Mouse (Mus musculus) stomach, embryonic 15.5 days (tissue): ENCODE measurements around the gene Chd4. TPM values are rescaled to one million over a fixed set of nuclear protein-coding genes. Genes with fewer than 3 reads are reported as not detected.
"Not testable (repeated sequence)": the region's sequence is repeated elsewhere in the genome, so short reads cannot be mapped to it uniquely, and the experiment has no call there.

Experiments used
- ATAC-seq: fragments of 200-750 bp; cut with Nextera tagmentation; 2 replicates; pipeline ENCODE4 v1.8.0; 2017; ENCODE audit warnings: low read depth, moderate number of reproducible peaks, moderate TSS enrichment; ENCODE audit not compliant: insufficient read depth, low FRiP score
- H3K27ac ChIP-seq: fragments of 300-500 bp; sonication (generic); 2 replicates; pipeline ENCODE4 v1.5.1; 2015; ENCODE audit warnings: mild to moderate bottlenecking, inconsistent platforms
- H3K27me3 ChIP-seq: fragments of 300-500 bp; sonication (generic); replicated peaks from 2 replicates; pipeline ENCODE4 v1.6.1; 2015; ENCODE audit warnings: inconsistent platforms
- H3K36me3 ChIP-seq: fragments of 300-500 bp; sonication (generic); 2 replicates; pipeline ENCODE4 v1.6.1; 2015; ENCODE audit warnings: inconsistent platforms
- H3K4me1 ChIP-seq: fragments of 300-500 bp; sonication (generic); 2 replicates; pipeline ENCODE4 v1.6.1; 2015; ENCODE audit warnings: inconsistent platforms
- H3K4me2 ChIP-seq: fragments of 300-500 bp; sonication (generic); 2 replicates; pipeline ENCODE4 v1.6.1; 2015; ENCODE audit warnings: mild to moderate bottlenecking, inconsistent platforms
- H3K4me3 ChIP-seq: fragments of 300-500 bp; sonication (generic); replicated peaks from 2 replicates; pipeline ENCODE4 v1.5.1; 2015; ENCODE audit warnings: inconsistent platforms
- H3K9ac ChIP-seq: fragments of 300-500 bp; sonication (generic); 2 replicates; pipeline ENCODE4 v1.6.1; 2015; ENCODE audit warnings: inconsistent platforms
- H3K9me3 ChIP-seq: fragments of 300-500 bp; sonication (generic); 2 replicates; pipeline ENCODE4 v1.6.1; 2016; ENCODE audit warnings: inconsistent platforms
- WGBS: fragments of 180-500 bp; shearing (Covaris S2); methylation state at CpG from one replicate; pipeline ENCODE4 v1.1.7; 2015; 5-methylcytosine and 5-hydroxymethylcytosine counted together
- polyA plus RNA-seq: library from polyadenylated mRNA; unstranded; fragments of >200 nt; fragmentation: Nextera tagmentation; extraction: Ambion mirVana; gene quantifications from 2 replicates; pipeline ENCODE4 v1.2.1, GENCODE M21; 2015

The Chd4 gene
- 58.6 and 62.3 TPM in 2 replicates for polyA plus RNA-seq

DNA sequence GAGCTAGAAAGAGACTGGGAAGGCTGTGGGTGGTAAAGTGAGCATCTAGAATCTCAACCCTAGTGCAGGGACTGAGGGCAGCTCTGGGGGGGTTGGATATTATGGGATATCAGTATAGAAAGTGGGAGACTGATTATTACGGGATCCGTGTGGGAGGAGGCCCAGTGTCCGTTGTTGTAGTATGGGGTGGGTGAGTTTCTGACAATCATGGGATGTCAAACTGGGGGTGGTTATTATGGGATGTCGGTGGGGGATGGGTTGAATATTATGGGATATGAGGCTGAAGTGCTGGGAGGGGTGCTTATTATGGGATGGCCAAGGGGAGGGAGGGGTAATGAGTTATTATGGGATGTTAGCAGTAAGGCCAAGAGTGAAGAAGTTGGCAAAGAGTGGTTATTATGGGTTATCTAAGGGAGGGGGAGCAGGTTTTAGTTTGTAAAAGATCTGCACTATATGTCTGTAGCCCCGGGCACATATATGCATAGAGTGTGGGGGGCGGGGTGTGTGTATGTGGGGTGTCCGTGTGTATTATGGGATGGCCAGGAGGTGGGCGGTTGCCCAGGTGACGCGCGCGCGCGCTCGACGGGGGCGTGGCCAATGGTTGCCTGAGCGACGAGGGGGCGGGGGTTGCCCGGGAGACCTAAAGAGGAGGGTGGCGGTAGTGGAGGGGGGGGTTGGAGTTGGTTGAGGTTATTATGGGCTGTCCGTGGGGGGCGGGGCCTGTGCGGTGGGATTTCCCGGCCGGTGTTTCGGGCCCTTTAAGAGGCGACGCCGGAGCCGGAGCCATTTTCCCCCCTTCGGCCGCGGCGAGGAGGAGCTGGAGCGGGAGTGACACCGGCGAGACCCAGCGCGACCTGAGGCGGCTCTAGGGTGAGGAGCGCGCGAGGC, at the start of gene Chd4:
Gene Chd4, plus strand, starts transcription at position 591 of the 888 bp plus-strand sequence.
- H3K9me3 ChIP-seq, result no peaks in the 10 kb centered on the region
- WGBS, result 1% methylated on average over 45 of the region's 45 CpGs
- H3K4me1 ChIP-seq, result peaks cover 37% of the 10 kb centered on the region
- no peaks in the 10 kb centered on the region for H3K27me3 ChIP-seq
- H3K9ac ChIP-seq, result peak within 1 kb of the TSS; percentile 87
- ATAC-seq, result peak; percentile 78
- H3K27ac ChIP-seq, result peak within 1 kb of the TSS; percentile 92
- H3K36me3 ChIP-seq, result peaks cover 8% of the 10 kb centered on the region
- peak within 1 kb of the TSS; percentile 82 for H3K4me3 ChIP-seq
- H3K4me2 ChIP-seq, result peak within 1 kb of the TSS; percentile 80

- no peak overlapping the region for H3K27ac ChIP-seq
- H3K27me3 ChIP-seq, result no peaks in the 10 kb centered on the region
- 0 out of 2 replicates have a peak, but pooled peaks have one; percentile 19 for ATAC-seq
- no peaks in the 10 kb centered on the region for H3K4me1 ChIP-seq
- H3K9me3 ChIP-seq, result no peaks in the 10 kb centered on the region
- WGBS, result 28% methylated on average over 5 of the region's 5 CpGs
- H3K36me3 ChIP-seq, result peaks cover 43% of the 10 kb centered on the region
- H3K9ac ChIP-seq, result no peak overlapping the region
- H3K4me3 ChIP-seq, result no peak overlapping the region
- no peak overlapping the region for H3K4me2 ChIP-seq
Measured at GRCm38 (mm10) chr6:125046691-125047090, 49.1 kb upstream of the Chd4 start.

DNA sequence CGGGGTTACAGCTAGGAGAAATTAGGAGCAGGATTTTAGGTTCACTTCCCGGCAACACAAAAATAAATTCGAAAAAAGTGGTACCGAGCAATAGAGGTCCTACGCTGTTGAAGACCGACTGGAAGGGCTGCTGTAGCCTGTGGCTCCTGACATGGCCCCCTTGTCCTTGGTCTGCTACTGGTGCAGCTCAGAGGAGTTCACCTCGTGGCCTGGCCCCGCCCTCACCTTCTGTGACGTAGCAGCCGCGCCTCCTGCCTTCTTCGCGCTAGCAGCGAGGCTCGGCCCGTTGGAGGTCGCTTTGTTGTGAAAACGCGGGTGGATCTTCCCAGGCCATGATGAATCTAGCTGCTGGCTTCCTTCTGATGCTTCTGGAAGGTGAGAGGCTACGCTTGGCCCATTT, 46.1 kb upstream of the Chd4 start, which contains the start of gene Acrbp:
Gene Acrbp, plus strand, starts transcription at position 12 of the 400 bp plus-strand sequence.
- H3K4me1 ChIP-seq, result no peaks in the 10 kb centered on the region
- no peak within 1 kb of the TSS for H3K4me3 ChIP-seq
- no peak within 1 kb of the TSS for H3K4me2 ChIP-seq
- no peaks in the 10 kb centered on the region for H3K9me3 ChIP-seq
- H3K27ac ChIP-seq, result no peak within 1 kb of the TSS
- no peaks in the 10 kb centered on the region for H3K27me3 ChIP-seq
- 36% methylated on average over 20 of the region's 20 CpGs for WGBS
- no peak for ATAC-seq
- peaks cover 45% of the 10 kb centered on the region for H3K36me3 ChIP-seq
- no peak within 1 kb of the TSS for H3K9ac ChIP-seq

DNA sequence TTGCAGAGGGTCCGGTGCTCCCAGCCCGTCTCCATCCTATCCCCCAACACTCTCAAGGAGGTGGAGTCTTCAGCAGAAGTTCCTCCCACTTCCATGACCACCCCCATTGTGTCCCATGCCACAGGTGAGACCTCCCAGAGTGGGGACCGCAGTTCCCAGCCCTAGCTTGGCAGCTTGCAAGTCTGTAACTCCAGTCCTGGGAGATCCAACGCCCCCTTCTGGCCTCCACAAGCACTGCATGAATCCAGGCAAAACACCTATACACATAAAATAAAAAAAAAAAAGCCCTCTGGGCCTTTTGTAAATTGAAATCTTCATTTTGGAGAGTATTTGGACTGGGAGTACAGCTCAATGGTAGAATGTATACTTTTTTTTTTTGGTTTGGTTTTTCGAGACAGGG, 44.5 kb upstream of the Chd4 start:
- ATAC-seq, result no peak
- Histone ChIP-seq H3K9me3 (no peaks in the 10 kb centered on the region), H3K4me2 (no peak overlapping the region), H3K27me3 (no peaks in the 10 kb centered on the region), H3K4me3 (no peak overlapping the region), H3K4me1 (no peaks in the 10 kb centered on the region), H3K27ac (no peak overlapping the region), H3K36me3 (peaks cover 47% of the 10 kb centered on the region), H3K9ac (no peak overlapping the region)
- WGBS, result 63% methylated on average over 5 of the region's 5 CpGs

- Histone ChIP-seq H3K4me3 (no peak overlapping the region), H3K4me2 (no peak overlapping the region), H3K9me3 (no peaks in the 10 kb centered on the region), H3K27me3 (no peaks in the 10 kb centered on the region), H3K4me1 (0 out of 2 replicates have a peak, but pooled peaks cover 7% of the 10 kb centered on the region), H3K9ac (no peak overlapping the region), H3K27ac (no peak overlapping the region), H3K36me3 (no peaks in the 10 kb centered on the region)
- 36% methylated on average over 6 of the region's 6 CpGs for WGBS
- no peak for ATAC-seq
Measured at GRCm38 (mm10) chr6:125061493-125061892, 34.3 kb upstream of the Chd4 start.

DNA sequence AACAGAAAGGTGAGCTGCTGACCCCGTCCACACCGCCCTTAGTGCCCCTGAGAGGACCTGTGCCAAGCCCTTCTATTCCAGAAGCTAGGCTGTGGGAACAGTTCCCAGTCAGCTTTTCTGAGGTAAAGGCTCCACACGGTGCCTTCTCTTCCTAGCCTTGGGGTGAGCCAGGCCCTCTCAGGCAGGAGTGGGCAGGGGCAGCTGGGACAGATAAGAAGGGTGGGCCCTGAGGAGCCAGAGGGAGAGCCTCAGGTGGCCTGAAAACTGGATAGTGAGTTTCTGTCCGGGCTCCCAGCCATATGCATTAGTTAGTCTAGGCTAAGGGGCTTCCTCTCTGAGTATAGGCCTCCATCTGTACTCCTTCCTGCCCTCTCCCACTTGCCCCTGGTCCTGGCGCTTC, 33.3 kb upstream of the Chd4 start:
- no peak for ATAC-seq
- Histone ChIP-seq H3K9me3 (no peaks in the 10 kb centered on the region), H3K4me3 (no peak overlapping the region), H3K9ac (no peak overlapping the region), H3K4me2 (no peak overlapping the region), H3K4me1 (0 out of 2 replicates have a peak, but pooled peaks cover 7% of the 10 kb centered on the region), H3K36me3 (no peaks in the 10 kb centered on the region), H3K27me3 (no peaks in the 10 kb centered on the region), H3K27ac (no peak overlapping the region)
- 84% methylated on average over 5 of the region's 5 CpGs for WGBS

DNA sequence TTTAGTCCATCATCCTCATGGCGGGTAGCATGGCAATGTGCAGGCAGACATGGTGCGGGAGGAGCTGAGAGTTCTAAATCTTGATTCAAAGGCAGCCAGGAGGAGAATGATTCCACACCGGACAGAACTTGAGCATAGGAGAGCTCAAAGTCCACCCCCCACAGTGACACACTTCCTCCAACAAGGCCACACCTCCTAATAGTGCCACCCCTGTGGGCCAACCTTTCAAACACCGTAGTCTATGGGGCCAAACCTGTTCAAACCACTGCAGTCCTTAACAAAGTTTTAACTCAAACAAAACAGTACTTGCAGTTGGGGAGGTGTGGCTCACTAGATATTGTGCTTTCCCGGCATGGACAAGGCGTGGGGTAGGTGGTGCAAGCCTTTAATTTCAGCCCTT, 31.9 kb upstream of the Chd4 start:
- Histone ChIP-seq H3K4me2 (no peak overlapping the region), H3K9ac (no peak overlapping the region), H3K36me3 (no peaks in the 10 kb centered on the region), H3K4me3 (no peak overlapping the region), H3K4me1 (0 out of 2 replicates have a peak, but pooled peaks cover 7% of the 10 kb centered on the region), H3K27ac (no peak overlapping the region), H3K9me3 (no peaks in the 10 kb centered on the region), H3K27me3 (no peaks in the 10 kb centered on the region)
- no peak for ATAC-seq
- 73% methylated on average over 6 of the region's 6 CpGs for WGBS

GRCm38 (mm10) chr6:125065223-125065622, 30.6 kb upstream of the Chd4 start:
- H3K36me3 ChIP-seq, H3K9me3 ChIP-seq, H3K4me3 ChIP-seq, H3K9ac ChIP-seq, H3K27ac ChIP-seq, H3K27me3 ChIP-seq, H3K4me2 ChIP-seq, H3K4me1 ChIP-seq, ATAC-seq: not testable (repeated sequence)
- WGBS, result no CpG with 5 or more reads among the region's 1 CpGs

DNA sequence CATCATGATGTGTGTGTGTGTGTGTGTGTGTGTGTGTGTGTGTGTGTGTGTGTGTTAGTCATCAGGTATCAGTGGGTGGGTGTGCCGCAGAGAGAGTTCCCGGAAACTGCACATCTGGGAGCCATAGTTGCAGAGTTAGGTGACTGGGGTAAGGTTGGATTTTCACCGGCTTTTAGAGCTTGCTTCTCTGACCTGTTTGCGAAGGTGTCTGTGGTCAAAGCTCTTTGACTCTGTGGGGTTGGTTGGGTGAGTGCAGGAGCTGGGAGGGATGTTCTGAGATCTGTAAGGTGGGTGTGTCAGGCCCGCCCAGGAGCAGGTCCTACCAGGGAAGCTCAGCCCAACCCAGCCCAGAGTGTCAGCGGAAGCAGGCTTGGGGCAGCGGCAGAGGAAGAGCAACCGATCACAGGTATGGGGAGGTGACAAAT, 28.2 kb upstream of the Chd4 start, which contains the start of gene Lpar5:
Gene Lpar5, plus strand, starts transcription at position 350 of the 425 bp plus-strand sequence.
- H3K9me3 ChIP-seq, result no peaks in the 10 kb centered on the region
- 47% methylated on average over 8 of the region's 8 CpGs for WGBS
- no peak for ATAC-seq
- 0 out of 2 replicates have a peak within 1 kb of the TSS, but pooled peaks have one; percentile 11 for H3K4me2 ChIP-seq
- H3K9ac ChIP-seq, result no peak within 1 kb of the TSS
- H3K27ac ChIP-seq, result peak within 1 kb of the TSS; percentile 52; the same call in 1 of the 2 replicates
- H3K27me3 ChIP-seq, result no peaks in the 10 kb centered on the region
- H3K4me1 ChIP-seq, result no peaks in the 10 kb centered on the region; the same call in 1 of the 2 replicates
- H3K4me3 ChIP-seq, result peak within 1 kb of the TSS; percentile 1; the same call in 1 of the 2 replicates
- H3K36me3 ChIP-seq, result no peaks in the 10 kb centered on the region

DNA sequence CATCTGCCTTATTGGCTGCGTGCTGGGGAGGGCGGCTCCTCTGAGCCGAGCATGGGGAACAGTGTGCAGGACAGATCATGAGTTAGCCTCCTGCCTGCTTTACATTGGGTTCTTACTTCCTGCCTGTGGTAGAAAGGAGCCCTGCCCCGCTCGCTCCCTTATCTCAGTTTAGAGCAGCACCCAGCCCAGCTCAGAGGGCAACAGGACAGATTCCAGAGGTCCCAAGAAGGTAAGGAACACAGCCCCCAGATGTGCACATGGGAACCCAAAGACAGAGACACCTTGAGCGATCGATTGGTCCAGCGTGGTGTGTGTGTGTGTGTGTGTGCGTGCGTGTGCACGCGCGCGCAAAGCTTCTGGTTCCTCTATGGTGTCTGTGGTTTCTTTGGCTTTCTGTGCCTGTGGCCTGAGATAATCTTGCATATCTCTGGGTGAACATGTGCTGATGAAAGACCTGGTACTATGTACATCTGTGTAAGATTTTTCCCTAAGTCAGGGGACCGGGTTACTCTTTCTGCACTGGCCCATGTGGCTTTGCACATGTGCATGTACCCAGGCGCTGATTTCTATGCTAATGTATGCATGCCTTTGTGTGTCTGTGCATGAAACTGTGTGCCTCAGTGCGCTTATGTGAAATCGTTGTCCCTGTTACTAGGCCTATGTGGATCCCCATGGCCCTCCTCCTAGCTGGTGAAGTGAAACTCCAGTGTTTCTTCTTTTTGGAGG, 24.4 kb upstream of the Chd4 start:
- H3K4me3 ChIP-seq, result no peak overlapping the region
- WGBS, result 69% methylated on average over 18 of the region's 18 CpGs
- H3K36me3 ChIP-seq, result no peaks in the 10 kb centered on the region
- H3K27ac ChIP-seq, result peak overlapping the region; percentile 75
- peak overlapping the region; percentile 17; the same call in 1 of the 2 replicates for H3K4me2 ChIP-seq
- no peak overlapping the region for H3K9ac ChIP-seq
- peak; percentile 88 for ATAC-seq
- H3K4me1 ChIP-seq, result no peaks in the 10 kb centered on the region; the same call in 1 of the 2 replicates
- no peaks in the 10 kb centered on the region for H3K9me3 ChIP-seq
- no peaks in the 10 kb centered on the region for H3K27me3 ChIP-seq

GRCm38 (mm10) chr6:125071896-125072279, 23.9 kb upstream of the Chd4 start:
- no peaks in the 10 kb centered on the region for H3K27me3 ChIP-seq
- H3K36me3 ChIP-seq, result no peaks in the 10 kb centered on the region
- no peak for ATAC-seq
- no peaks in the 10 kb centered on the region for H3K9me3 ChIP-seq
- H3K4me1 ChIP-seq, result no peaks in the 10 kb centered on the region; the same call in 1 of the 2 replicates
- WGBS, result 33% methylated on average over 1 of the region's 2 CpGs
- H3K27ac ChIP-seq, result peak overlapping the region; percentile 75
- no peak overlapping the region for H3K9ac ChIP-seq
- H3K4me2 ChIP-seq, result 0 out of 2 replicates have a peak overlapping the region, but pooled peaks have one; percentile 8
- no peak overlapping the region for H3K4me3 ChIP-seq
